Mouse (Mus musculus) cerebellum, postnatal 10 days (tissue): ENCODE data around the gene Cars.
"Not testable (repeated sequence)": the region's sequence is repeated elsewhere in the genome, so short reads cannot be mapped to it uniquely, and the experiment has no call there.

Source experiments
- DNase-seq, 2 experiments: peaks; one replicate each; pipeline ENCODE4 v3.0.0; 2021; ENCODE audit warnings: mixed read lengths in 2 of 2

Cars gene

GRCm38 (mm10) chr7:143599428-143600230 is at the start of gene Cars:
Cars (minus strand) TSS chr7:143600090.
- DNase-seq: peak; percentile 93 to 96

GRCm38 (mm10) chr7:143649034-143649768 is 49.3 kb upstream of the Cars start, which contains the start of gene Tnfrsf22:
Tnfrsf22 (minus strand) TSS chr7:143649661.
- DNase-seq: peak; percentile 81 to 86

GRCm38 (mm10) chr7:143643949-143644348 is 44.1 kb upstream of the Cars start:
- not testable (repeated sequence) for DNase-seq

- DNase-seq: no peak
These were observed 36.8 kb upstream of the Cars start for GRCm38 (mm10) chr7:143636674-143637073.

- DNase-seq: no peak
These were observed 31.6 kb upstream of the Cars start for GRCm38 (mm10) chr7:143631503-143631902.

- no peak for DNase-seq
These were observed 29.6 kb upstream of the Cars start for GRCm38 (mm10) chr7:143629501-143629900.

- DNase-seq: no peak
These were observed 28.6 kb upstream of the Cars start, which contains the start of gene Tnfrsf26 for GRCm38 (mm10) chr7:143628540-143628939. Tnfrsf26 (minus strand) TSS chr7:143628722.

- DNase-seq: no peak
These were observed 27.8 kb upstream of the Cars start for GRCm38 (mm10) chr7:143627555-143628286.

GRCm38 (mm10) chr7:143626178-143626577 is 26.3 kb upstream of the Cars start:
- no peak for DNase-seq

- no peak for DNase-seq
These were observed 25.3 kb upstream of the Cars start for GRCm38 (mm10) chr7:143625151-143625550.

GRCm38 (mm10) chr7:143624561-143624960 is 24.7 kb upstream of the Cars start:
- no peak for DNase-seq

- DNase-seq: peak in 1 of 2 experiments; percentile 17
These were observed 21.1 kb upstream of the Cars start for GRCm38 (mm10) chr7:143620951-143621350.

GRCm38 (mm10) chr7:143614404-143615135 is 14.7 kb upstream of the Cars start:
- DNase-seq: no peak

- DNase-seq: no peak
These were observed 12.3 kb upstream of the Cars start for GRCm38 (mm10) chr7:143612215-143612614.

GRCm38 (mm10) chr7:143605321-143605720 is 5.4 kb upstream of the Cars start:
- no peak for DNase-seq

- DNase-seq: no peak
These were observed 5.0 kb upstream of the Cars start for GRCm38 (mm10) chr7:143604889-143605288.

GRCm38 (mm10) chr7:143601705-143602104 is 1.8 kb upstream of the Cars start:
- DNase-seq: no peak

GRCm38 (mm10) chr7:143600231-143600740 is 396 bp upstream of the Cars start:
- DNase-seq: no peak

GRCm38 (mm10) chr7:143594865-143595264 is 5.0 kb downstream of the Cars start:
- peak; percentile 17 to 31 for DNase-seq

- DNase-seq: no peak
These were observed 7.6 kb downstream of the Cars start for GRCm38 (mm10) chr7:143592255-143592654.

- peak; percentile 40 to 61 for DNase-seq
These were observed 11.9 kb downstream of the Cars start for GRCm38 (mm10) chr7:143588006-143588405.

GRCm38 (mm10) chr7:143587586-143587985 is 12.3 kb downstream of the Cars start:
- no peak for DNase-seq
